Mouse (Mus musculus): ENCODE results near the gene Gsk3b. TPM values are rescaled to one million over a fixed set of nuclear protein-coding genes. Genes with fewer than 3 reads are reported as not detected.
"Not testable (repeated sequence)": the region's sequence is repeated elsewhere in the genome, so short reads cannot be mapped to it uniquely, and the experiment has no call there.

Gsk3b gene
- total RNA-seq, 1 experiment from 2014 or later, result 60.2 TPM

DNA sequence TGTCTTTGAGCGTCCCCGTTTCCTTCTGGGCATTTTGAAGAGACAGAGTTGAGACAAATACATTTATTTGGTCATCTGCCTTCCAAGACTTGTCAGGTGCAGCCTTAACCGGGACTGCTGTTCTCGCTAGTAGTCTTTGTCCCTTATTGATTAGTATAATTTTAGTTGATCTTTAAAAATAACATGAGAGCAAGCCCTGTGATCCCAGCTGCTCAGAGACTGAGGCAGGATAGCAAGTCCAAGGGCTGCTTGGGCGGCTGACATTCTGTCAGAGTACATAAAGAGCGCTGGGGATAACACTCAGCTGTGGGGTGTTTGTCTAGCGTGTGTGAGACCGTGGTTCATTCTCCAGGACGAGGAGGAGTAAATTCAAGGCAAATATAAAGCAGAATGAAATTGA is 8.7 kb downstream of the Gsk3b start:
- no peak for ATAC-seq (ENCODE audit: extremely low read depth, insufficient number of reproducible peaks, low FRiP score, poor library complexity, severe bottlenecking)

- ATAC-seq (ENCODE audit: extremely low read depth, insufficient number of reproducible peaks, low FRiP score, poor library complexity, severe bottlenecking), result no peak
Measured at GRCm38 (mm10) chr16:38099325-38099724, 10.5 kb downstream of the Gsk3b start.

DNA sequence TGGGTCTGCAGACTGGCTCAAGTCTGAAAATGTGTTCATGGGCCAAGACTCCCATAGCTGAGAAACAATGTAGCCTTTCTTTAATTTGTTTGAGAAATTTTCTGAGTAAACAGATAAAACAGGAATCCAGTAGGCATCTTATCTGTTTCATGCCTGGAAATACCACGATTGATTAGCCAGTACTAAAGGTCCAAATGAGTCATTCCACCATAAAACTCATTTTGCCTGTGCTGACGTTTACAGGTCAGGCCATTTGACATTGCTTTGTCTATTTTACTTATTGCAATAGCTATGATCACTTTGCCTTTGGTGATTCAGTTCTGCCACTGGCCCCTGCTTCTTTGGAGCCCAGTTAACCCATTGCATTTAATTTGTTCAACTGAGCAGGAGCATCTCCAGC is 11.8 kb downstream of the Gsk3b start:
- no peak for ATAC-seq (ENCODE audit: extremely low read depth, insufficient number of reproducible peaks, low FRiP score, poor library complexity, severe bottlenecking)

DNA sequence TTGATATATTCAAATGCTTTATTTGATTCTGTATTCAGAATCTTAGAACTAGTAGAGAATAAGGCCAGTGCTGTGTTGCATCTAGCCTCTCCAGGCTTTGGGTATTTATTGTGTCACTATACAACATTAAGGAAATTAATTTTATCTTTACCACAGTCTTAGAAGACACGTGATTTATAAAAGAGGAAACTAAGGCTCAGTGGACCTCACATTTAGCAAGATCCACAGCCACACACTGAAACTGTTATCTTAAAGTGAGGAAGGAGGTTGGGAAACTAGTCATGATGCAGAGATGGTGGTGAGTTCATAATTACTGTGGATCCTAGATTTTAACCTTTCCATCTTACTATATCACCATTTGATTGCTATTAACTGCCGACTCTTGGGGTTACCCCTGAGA is 16.7 kb downstream of the Gsk3b start:
- ATAC-seq (ENCODE audit: extremely low read depth, insufficient number of reproducible peaks, low FRiP score, poor library complexity, severe bottlenecking), result no peak

GRCm38 (mm10) chr16:38106542-38106941 is 17.7 kb downstream of the Gsk3b start:
- no peak for ATAC-seq (ENCODE audit: extremely low read depth, insufficient number of reproducible peaks, low FRiP score, poor library complexity, severe bottlenecking)

DNA sequence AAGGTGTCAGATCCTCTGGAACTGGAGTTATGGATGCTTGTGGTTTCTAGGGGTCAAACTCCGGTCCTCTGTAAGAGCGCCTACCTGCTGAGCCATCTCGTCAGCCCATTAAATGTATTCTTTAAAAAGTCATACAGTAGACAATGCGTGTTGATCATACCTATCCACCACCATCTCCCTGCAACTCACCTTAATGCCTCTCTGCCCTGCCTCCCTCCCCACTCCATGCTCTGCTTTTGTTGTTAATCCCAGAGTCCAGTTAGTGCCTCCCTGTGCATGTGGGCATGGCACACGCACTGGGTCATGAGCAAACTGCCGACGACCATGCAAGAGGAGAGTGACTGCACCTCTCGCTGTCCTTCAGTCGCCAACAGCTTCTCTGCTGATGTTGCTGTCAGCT is 21.2 kb downstream of the Gsk3b start:
- ATAC-seq (ENCODE audit: extremely low read depth, insufficient number of reproducible peaks, low FRiP score, poor library complexity, severe bottlenecking), result no peak

- no peak for ATAC-seq (ENCODE audit: extremely low read depth, insufficient number of reproducible peaks, low FRiP score, poor library complexity, severe bottlenecking)
Measured at GRCm38 (mm10) chr16:38110575-38110974, 21.8 kb downstream of the Gsk3b start.

GRCm38 (mm10) chr16:38114074-38114473 is 25.3 kb downstream of the Gsk3b start:
- no peak for ATAC-seq (ENCODE audit: extremely low read depth, insufficient number of reproducible peaks, low FRiP score, poor library complexity, severe bottlenecking)

- not testable (repeated sequence) for ATAC-seq (ENCODE audit: extremely low read depth, insufficient number of reproducible peaks, low FRiP score, poor library complexity, severe bottlenecking)
Measured at GRCm38 (mm10) chr16:38117909-38118308, 29.1 kb downstream of the Gsk3b start.

DNA sequence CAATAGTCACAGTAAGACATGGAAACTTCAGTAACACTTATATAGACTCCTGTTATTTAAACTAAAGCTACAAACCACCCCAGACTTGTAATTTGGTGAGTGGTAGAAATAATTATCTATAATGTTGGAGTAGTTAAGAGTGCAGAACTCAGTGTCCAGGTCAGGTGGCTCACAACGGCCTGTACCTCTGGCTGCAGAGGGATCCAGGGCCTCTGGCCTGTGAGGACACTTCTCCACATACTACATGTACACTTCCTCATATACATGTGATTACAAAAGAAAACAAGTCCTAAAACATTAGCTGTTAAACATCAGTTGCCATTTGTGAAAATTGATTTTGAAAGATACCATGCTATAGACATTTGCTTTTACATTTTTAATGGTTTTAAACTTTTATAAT is 29.9 kb downstream of the Gsk3b start:
- no peak for ATAC-seq (ENCODE audit: extremely low read depth, insufficient number of reproducible peaks, low FRiP score, poor library complexity, severe bottlenecking)

- ATAC-seq (ENCODE audit: extremely low read depth, insufficient number of reproducible peaks, low FRiP score, poor library complexity, severe bottlenecking), result no peak
Measured at GRCm38 (mm10) chr16:38119286-38119685, 30.5 kb downstream of the Gsk3b start.

DNA sequence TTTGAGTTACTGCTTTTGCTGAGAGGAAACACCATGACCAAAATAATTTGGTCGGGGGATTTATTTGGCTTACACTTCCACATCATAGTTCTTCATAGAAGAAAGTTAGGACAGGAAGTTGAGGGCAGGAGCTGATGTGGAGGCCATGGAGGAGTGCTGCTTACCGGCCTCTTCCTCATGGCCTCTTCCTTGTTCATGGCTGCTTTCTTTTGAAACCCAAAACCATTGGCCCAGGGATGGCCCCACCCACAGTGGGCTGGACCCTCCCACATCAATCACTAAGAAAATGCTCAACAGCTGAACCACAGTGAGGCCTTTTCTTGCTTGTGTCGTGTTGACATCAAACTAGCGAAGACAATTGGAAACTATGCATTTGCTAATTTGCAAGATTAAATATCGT is 40.4 kb downstream of the Gsk3b start:
- no peak for ATAC-seq (ENCODE audit: extremely low read depth, insufficient number of reproducible peaks, low FRiP score, poor library complexity, severe bottlenecking)

DNA sequence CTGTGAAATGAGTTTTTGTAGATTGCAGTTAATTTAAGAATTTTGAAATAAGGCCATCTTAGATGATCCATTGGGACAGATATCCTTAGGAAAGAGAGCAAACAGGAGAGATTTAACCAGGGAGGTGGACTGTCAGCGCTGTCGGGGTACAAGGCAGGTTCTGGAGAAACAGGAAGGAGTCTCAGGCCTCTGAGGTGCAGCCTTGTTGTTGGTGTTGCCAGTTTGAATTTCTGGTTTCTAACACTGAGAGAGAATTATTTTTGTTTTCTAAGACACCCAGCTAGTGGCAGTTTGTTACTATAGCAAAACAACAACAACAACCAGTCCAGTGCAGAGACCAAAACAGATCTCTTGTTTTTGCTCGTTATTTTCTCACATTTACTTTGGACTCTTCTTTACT is 42.2 kb downstream of the Gsk3b start:
- no peak for ATAC-seq (ENCODE audit: extremely low read depth, insufficient number of reproducible peaks, low FRiP score, poor library complexity, severe bottlenecking)

GRCm38 (mm10) chr16:38131756-38132155 is 43.0 kb downstream of the Gsk3b start:
- peak; percentile 98 for ATAC-seq (ENCODE audit: extremely low read depth, insufficient number of reproducible peaks, low FRiP score, poor library complexity, severe bottlenecking)

DNA sequence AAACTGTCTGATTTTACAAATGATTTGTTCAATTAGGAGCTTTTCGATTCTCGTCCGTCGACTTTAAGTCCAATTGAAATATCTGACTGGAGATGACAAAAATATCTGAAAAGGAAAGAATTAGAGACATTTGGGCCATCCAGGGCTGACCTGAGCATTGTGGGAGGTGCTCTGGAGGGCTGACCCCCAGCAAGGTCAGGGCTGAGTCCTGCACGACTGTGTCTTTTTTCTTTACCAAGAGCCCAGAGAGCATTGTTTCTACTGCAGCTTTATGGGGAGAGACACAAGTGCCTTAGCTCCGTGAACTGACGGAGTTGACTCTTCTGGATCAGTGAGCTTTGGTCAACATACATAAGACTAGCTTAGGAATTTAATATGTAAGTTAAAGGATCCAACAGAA is 43.4 kb downstream of the Gsk3b start:
- ATAC-seq (ENCODE audit: extremely low read depth, insufficient number of reproducible peaks, low FRiP score, poor library complexity, severe bottlenecking), result no peak

DNA sequence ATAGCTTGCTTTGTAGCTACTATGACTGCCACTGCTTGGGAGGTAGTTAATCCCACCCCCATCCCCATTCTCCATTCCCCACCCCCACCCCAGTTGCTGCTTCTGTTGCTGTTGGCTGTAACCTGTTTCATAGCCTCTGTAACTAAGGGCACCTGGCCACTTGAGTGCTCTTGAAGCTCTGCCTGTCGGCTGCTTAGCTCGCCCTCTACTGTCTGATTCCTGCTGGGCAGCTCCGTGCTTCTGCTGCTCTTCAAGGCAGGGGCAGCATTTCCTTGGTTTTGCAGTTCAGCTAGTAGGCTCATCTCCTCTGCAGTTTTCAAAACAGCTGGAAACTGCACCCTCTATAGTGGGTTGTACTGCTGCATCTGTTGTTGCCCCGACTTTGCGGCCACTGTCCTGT is 48.5 kb downstream of the Gsk3b start:
- ATAC-seq (ENCODE audit: extremely low read depth, insufficient number of reproducible peaks, low FRiP score, poor library complexity, severe bottlenecking), result 0 out of 2 replicates have a peak, but pooled peaks have one; percentile 36

DNA sequence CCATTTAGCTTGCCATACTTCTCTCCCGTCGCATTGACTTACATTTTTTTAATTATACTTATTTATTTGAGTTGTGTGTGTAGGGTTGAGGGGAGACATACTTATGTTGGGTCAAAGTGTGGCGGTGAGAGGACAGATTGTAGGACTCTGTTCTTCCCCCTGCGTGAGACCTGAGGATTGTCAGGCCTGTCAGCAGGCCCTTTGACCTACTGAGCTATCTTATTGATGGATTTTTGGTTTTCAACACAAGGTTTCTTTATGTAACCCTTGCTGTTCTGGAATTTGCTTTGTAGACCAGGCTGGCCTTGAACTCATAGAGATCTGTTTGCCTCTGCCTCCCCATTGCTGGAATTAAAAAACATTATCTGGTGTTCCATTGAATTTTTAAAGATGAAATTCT is 56.1 kb downstream of the Gsk3b start:
- no peak for ATAC-seq (ENCODE audit: extremely low read depth, insufficient number of reproducible peaks, low FRiP score, poor library complexity, severe bottlenecking)

DNA sequence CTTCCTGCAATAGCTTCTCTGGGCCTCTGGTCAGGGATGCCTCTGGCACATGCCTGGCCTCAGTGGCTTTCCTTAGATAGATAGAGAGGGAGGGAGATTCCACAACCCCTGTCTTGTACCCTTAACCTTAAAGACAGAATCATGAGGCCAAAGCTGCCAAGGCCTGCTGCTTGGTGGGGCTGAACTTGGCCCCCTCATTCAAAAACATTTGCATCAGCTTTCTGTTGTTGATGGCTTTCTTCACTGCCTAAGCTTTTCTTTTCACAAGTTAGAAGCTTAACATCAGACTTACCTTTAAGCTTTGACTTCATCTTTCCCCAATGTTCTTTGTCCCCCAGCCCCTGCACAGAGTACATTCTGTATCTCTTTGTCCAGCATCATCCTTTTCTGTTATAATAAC is 61.8 kb downstream of the Gsk3b start:
- no peak for ATAC-seq (ENCODE audit: extremely low read depth, insufficient number of reproducible peaks, low FRiP score, poor library complexity, severe bottlenecking)

DNA sequence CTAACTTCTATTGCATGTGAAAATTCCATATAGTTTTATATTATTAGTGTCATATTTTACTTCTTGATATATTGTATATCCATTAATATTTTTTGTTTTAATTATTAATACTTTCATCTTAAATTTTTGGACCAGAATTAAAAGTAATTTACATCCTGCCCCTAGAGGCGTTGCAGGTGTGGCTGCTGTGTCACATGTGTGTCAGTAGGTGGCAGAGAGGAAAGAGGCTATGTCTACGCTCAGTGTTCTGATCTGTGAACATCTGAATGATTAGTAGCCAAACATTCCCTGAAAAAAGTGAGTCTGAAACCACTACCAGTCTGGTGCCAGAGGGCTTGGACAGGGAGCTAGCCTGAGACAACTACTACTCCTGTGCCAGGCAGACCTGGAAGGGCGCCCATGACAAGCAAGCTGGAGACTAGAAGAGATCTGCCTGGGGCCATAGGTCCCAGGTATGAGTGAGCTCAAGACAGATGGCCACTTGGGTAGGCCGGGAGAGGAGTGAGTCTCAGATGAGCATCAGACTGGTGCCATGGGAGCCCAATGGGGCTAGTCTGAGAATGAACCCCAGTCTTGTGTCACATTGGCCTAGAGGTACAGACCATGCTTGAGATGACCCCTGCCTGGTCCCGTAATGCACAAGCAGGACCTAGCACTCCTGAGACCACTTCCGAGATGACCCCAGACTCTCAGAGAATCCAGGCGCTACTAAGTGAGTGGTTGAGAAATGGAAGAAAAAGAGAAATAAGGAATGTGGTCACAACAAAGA is 69.2 kb downstream of the Gsk3b start:
- ATAC-seq (ENCODE audit: extremely low read depth, insufficient number of reproducible peaks, low FRiP score, poor library complexity, severe bottlenecking), result no peak; the same call in 1 of the 2 replicates

GRCm38 (mm10) chr16:38162019-38162418 is 73.2 kb downstream of the Gsk3b start:
- ATAC-seq (ENCODE audit: extremely low read depth, insufficient number of reproducible peaks, low FRiP score, poor library complexity, severe bottlenecking), result no peak
